Mouse (Mus musculus): ENCODE measurements at regions not wholly inside any gene's neighbourhood (a gene's known extent, or its start where the extent isn't known, plus 50 kb on each side); places are given as distances from the start of the nearest gene placed in this dataset.

DNA sequence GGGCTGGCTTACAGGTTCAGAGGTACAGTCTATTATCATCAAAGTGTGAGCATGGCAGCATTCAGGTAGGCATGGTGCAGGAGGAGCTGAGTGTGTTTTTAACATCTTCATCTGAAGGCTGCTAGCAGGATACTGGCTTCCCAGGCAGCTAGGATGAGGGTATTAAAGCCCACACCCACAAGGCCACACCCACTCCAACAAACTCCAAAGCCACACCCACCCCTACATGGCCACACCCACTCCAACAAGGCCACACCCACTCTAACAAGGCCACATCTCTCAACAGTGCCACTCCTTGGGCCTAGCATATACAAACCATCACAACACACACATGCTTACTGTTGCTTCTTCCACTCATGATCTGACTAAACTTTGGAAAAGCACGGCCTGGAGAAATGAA lies 172.5 kb downstream of the Msrb3 start:
- no peak overlapping the region for H3K4me3 ChIP-seq (ENCODE audit: low read length)
- WGBS: 96% methylated on average over 1 of the region's 1 CpGs
- no peak for TF ChIP-seq CTCF (IDR thresholded peaks at IDR 0.05; ENCODE audit: low read depth)
- no peaks in the 10 kb centered on the region for H3K9me3 ChIP-seq (ENCODE audit: low read length)
- no peaks in the 10 kb centered on the region for H3K36me3 ChIP-seq (ENCODE audit: insufficient read depth, low read length)
- ATAC-seq (no peak), DNase-seq (ENCODE audit: low spot score) (no peak)
- H3K4me2 ChIP-seq (ENCODE audit: low read depth, low read length): no peak overlapping the region
- no peak overlapping the region for H3K9ac ChIP-seq (replicated peaks; ENCODE audit: low read length)
- H3K27ac ChIP-seq: no peak overlapping the region
- H3K27me3 ChIP-seq (ENCODE audit: insufficient read depth, low read length): peaks cover 23% of the 10 kb centered on the region
- H3K4me1 ChIP-seq (ENCODE audit: insufficient read depth, low read length): peaks cover 8% of the 10 kb centered on the region; the same call in 1 of the 2 replicates

DNA sequence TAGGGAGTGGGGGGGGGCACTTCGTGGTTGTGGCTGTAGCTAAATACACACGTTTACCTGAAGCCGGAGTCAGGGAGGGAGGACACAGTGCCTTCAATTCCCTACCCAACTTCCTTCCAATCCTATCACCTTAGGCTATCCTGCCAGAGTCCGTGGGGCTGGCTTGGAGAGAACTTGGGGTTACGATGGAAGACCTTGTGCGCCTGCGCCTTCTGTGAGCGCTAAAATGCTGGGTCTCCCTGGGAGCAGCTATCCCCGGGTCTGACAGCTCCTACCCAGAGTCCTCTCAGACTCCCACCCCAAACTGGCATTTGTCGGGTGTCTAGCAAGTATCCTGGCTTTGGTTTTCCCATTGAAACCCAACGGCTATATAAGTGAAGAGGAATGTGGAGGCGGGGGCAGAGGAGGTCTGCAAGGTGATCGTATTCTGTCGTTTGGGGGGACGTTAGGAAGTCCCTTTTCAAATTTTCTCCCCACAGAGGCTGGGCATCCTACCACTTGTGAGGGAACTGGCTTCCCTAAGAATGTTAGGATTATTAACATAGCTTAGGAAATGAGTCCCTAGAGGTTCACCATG lies 176.9 kb downstream of the Msrb3 start:
- ATAC-seq (no peak), DNase-seq (ENCODE audit: low spot score) (no peak)
- no peaks in the 10 kb centered on the region for H3K9me3 ChIP-seq (ENCODE audit: low read length)
- peak overlapping the region; percentile 34 for H3K4me3 ChIP-seq (ENCODE audit: low read length)
- TF ChIP-seq CTCF (IDR thresholded peaks at IDR 0.05; ENCODE audit: low read depth): no peak
- peaks cover 40% of the 10 kb centered on the region for H3K27me3 ChIP-seq (ENCODE audit: insufficient read depth, low read length)
- WGBS: 4% methylated on average over 15 of the region's 15 CpGs
- peaks cover 8% of the 10 kb centered on the region; the same call in 1 of the 2 replicates for H3K4me1 ChIP-seq (ENCODE audit: insufficient read depth, low read length)
- no peaks in the 10 kb centered on the region for H3K36me3 ChIP-seq (ENCODE audit: insufficient read depth, low read length)
- H3K4me2 ChIP-seq (ENCODE audit: low read depth, low read length): peak overlapping the region; percentile 64
- H3K27ac ChIP-seq: no peak overlapping the region
- H3K9ac ChIP-seq (replicated peaks; ENCODE audit: low read length): no peak overlapping the region

DNA sequence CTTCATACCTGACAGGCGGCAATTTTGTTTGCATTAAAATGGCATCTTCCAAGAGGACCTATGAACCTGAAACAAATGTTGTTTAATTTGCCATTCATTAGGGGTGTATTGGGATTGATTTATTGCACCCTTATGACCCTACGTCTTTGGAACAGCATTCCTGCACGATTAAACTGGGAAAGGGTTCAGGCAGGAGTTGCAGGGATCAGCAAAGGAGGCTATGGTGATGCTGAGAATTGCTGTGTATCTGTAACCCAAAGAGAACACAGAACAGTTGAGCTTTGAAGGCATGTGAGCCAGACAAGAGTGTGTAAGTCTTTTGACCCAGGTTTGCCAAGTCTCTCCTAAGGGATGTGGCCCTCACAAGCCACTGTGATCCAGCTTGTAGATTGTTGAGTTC lies 177.9 kb downstream of the Msrb3 start:
- H3K36me3 ChIP-seq (ENCODE audit: insufficient read depth, low read length): no peaks in the 10 kb centered on the region
- H3K4me1 ChIP-seq (ENCODE audit: insufficient read depth, low read length): peaks cover 8% of the 10 kb centered on the region; the same call in 1 of the 2 replicates
- ATAC-seq: no peak
- DNase-seq (ENCODE audit: low spot score): no peak
- no peak for TF ChIP-seq CTCF (IDR thresholded peaks at IDR 0.05; ENCODE audit: low read depth)
- H3K27ac ChIP-seq: no peak overlapping the region
- no peak overlapping the region for H3K4me2 ChIP-seq (ENCODE audit: low read depth, low read length)
- no peak overlapping the region for H3K9ac ChIP-seq (replicated peaks; ENCODE audit: low read length)
- H3K9me3 ChIP-seq (ENCODE audit: low read length): no peaks in the 10 kb centered on the region
- no peak overlapping the region for H3K4me3 ChIP-seq (ENCODE audit: low read length)
- 44% methylated on average over 3 of the region's 3 CpGs for WGBS
- peaks cover 40% of the 10 kb centered on the region for H3K27me3 ChIP-seq (ENCODE audit: insufficient read depth, low read length)

DNA sequence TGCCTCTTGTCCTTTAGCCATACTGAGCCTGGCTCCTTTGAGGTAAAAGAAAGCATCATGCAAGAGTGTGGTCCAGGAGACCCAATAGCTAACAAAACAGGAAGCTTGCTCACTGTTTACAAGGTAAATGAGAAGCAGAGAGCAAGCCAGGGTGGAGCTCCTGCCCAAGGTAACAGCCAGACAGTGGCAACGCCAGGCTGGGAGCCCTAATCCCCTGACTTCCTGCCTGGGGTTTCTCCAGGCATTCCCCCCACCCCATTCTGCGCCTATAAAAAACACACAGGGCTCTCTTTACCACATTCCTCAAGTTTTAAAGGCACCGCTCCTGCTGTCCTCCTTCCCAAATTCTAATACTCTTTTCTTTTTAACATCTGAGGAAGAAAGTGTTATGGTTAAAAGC lies 178.8 kb downstream of the Msrb3 start:
- Histone ChIP-seq H3K36me3 (ENCODE audit: insufficient read depth, low read length) (no peaks in the 10 kb centered on the region), H3K4me1 (ENCODE audit: insufficient read depth, low read length) (peaks cover 8% of the 10 kb centered on the region; the same call in 1 of the 2 replicates), H3K27me3 (ENCODE audit: insufficient read depth, low read length) (peaks cover 40% of the 10 kb centered on the region), H3K4me3 (ENCODE audit: low read length) (no peak overlapping the region), H3K4me2 (ENCODE audit: low read depth, low read length) (no peak overlapping the region), H3K9ac (replicated peaks; ENCODE audit: low read length) (no peak overlapping the region), H3K27ac (no peak overlapping the region), H3K9me3 (ENCODE audit: low read length) (no peaks in the 10 kb centered on the region)
- ATAC-seq (no peak), DNase-seq (ENCODE audit: low spot score) (no peak)
- no peak for TF ChIP-seq CTCF (IDR thresholded peaks at IDR 0.05; ENCODE audit: low read depth)
- 40% methylated on average over 3 of the region's 3 CpGs for WGBS

DNA sequence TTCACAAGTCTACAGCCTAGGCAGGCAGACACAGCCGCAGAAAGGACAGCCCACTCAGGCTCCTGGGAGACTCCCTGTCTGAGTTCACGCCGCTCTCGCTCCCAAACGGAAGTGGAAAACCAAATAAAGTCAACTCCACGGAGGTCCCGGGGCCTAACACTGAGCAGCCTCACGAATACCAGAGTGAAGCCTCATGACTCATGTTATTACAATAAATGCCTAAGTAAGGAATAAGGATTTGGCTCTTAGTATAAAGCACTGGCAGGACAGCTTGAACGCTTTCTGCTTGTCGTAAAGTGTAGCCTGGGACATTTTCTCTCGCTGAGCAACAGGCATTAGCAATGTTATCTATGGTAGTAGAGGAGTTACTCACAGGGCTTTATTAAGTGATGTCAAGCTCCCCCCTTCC lies 181.7 kb downstream of the Msrb3 start:
- H3K9me3 ChIP-seq (ENCODE audit: low read length): no peaks in the 10 kb centered on the region
- TF ChIP-seq CTCF (IDR thresholded peaks at IDR 0.05; ENCODE audit: low read depth): no peak
- peaks cover 7% of the 10 kb centered on the region; the same call in 1 of the 2 replicates for H3K4me1 ChIP-seq (ENCODE audit: insufficient read depth, low read length)
- H3K9ac ChIP-seq (replicated peaks; ENCODE audit: low read length): no peak overlapping the region
- DNase-seq (ENCODE audit: low spot score) (no peak), ATAC-seq (no peak)
- no peak overlapping the region for H3K4me2 ChIP-seq (ENCODE audit: low read depth, low read length)
- H3K27ac ChIP-seq: no peak overlapping the region
- H3K4me3 ChIP-seq (ENCODE audit: low read length): no peak overlapping the region
- H3K27me3 ChIP-seq (ENCODE audit: insufficient read depth, low read length): peaks cover 24% of the 10 kb centered on the region
- WGBS: 71% methylated on average over 11 of the region's 11 CpGs
- H3K36me3 ChIP-seq (ENCODE audit: insufficient read depth, low read length): no peaks in the 10 kb centered on the region

DNA sequence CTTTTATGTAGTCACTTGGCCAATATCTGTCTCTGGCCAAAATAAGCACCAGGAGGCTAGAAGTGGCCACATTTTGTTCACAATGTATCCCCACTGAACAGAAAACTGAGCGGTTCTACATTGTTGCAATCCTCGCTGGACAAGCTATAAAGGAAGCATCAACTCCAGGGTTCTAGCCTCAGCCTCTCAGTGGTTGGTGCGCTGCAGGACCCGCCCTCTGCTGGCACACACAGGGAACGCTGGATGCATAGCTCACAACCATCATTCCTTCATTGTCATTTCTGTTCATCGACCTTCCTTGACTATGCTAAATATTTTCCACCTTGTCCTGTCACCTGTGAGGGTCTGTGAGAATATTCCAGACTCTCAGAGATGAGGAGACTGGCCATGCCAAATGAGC lies 182.5 kb downstream of the Msrb3 start:
- no peak for DNase-seq (ENCODE audit: low spot score)
- WGBS: 69% methylated on average over 6 of the region's 6 CpGs
- H3K9ac ChIP-seq (replicated peaks; ENCODE audit: low read length): no peak overlapping the region
- H3K9me3 ChIP-seq (ENCODE audit: low read length): no peaks in the 10 kb centered on the region
- no peak overlapping the region for H3K4me3 ChIP-seq (ENCODE audit: low read length)
- ATAC-seq: no peak
- peaks cover 17% of the 10 kb centered on the region for H3K27me3 ChIP-seq (ENCODE audit: insufficient read depth, low read length)
- H3K4me2 ChIP-seq (ENCODE audit: low read depth, low read length): no peak overlapping the region
- H3K36me3 ChIP-seq (ENCODE audit: insufficient read depth, low read length): no peaks in the 10 kb centered on the region
- peak; percentile 49 for TF ChIP-seq CTCF (IDR thresholded peaks at IDR 0.05; ENCODE audit: low read depth)
- no peaks in the 10 kb centered on the region; the same call in 1 of the 2 replicates for H3K4me1 ChIP-seq (ENCODE audit: insufficient read depth, low read length)
- H3K27ac ChIP-seq: no peak overlapping the region

All from hindbrain, postnatal 0 days (tissue).